Mouse (Mus musculus): Measurements from ENCODE around the gene Tjp3.

DNA sequence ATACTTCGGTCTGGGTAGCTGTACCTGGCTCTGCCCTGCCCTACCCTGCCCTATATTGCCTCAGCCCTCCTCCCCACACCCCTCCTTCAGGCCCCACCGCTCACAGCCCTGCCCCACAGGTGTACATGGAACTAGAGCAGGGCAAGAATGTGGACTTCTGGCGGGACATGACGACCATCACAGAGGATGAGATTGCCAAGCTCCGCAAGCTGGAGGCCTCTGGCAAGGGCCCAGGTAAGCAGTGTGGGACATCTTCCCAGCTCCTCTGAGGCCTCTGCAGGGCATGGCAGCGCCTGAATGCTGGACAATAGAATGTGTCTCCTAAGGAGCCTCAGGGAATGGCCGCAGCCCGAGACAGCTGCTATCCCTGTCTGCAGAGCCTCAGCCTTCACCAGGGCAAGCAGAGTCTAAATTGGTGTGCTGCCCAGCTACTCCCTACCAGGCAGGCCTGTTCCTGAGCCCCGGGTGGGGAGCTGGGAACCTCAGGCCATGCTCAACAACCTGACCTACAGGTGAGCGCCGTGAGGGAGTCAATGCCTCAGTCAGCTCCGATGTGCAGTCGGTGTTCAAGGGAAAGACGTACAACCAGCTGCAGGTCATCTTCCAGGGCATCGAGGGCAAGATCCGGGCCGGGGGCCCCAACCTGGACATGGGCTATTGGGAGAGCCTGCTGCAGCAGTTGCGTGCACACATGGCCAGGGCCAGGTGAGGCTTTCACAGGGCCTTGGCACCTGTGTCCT lies 32.6 kb upstream of the Tjp3 start:
- no peak for TF ChIP-seq POLR2A (IDR thresholded peaks at IDR 0.05; ENCODE audit: control insufficient read depth, extremely low read depth, insufficient read depth, low read length, poor library complexity)
- no peak for TF ChIP-seq CTCF (IDR thresholded peaks at IDR 0.05; ENCODE audit: borderline replicate concordance, control insufficient read depth, extremely low read depth, insufficient read depth, low read length, poor library complexity)

All from thymus, adult 2 months (tissue).